Mouse (Mus musculus): ENCODE measurements around the gene Grk2. TPM values are rescaled to one million over a fixed set of nuclear protein-coding genes. Genes with fewer than 3 reads are reported as not detected.

The Grk2 gene
- polyA plus RNA-seq, 1 experiment: 120 TPM

DNA sequence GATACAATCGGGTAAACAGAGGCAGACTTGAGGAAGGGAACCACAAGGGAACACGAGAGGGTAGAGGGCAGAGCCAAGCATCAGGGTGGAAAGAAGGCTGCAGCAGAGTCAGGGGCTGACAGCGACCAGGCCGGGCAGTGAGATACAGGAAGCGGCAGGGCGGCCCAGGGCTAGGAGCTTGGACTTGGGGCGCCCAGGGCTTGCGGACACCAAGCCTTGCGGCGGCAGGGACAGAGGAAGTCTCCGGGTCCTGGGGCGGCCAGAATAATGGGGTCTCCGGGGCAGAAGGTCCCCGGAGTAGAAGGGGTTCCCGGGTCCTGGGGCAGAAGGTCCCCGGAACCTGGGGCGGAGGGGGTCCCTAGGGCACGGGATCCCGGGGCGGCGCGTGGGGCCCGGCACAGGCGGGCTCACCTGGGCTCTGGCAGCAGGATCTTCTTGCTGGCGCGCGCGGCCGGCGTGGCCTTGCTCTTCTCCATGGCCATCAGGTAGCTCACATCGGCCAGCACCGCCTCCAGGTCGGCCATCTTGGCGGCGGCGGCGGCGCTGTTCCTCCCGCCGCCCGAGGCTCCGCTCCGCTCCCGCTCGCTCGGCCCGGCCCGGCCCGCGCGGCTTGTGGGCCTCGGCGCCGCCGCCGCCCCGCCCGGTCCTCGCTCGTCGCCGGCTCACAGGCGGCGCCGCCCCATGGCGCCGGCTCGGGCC, 382 bp downstream of the Grk2 start:
- no peak for TF ChIP-seq CTCF (IDR thresholded peaks at IDR 0.05; ENCODE audit: insufficient read depth, low read length)
- TF ChIP-seq POLR2A (IDR thresholded peaks at IDR 0.05; ENCODE audit: borderline replicate concordance, extremely low read depth, low read depth, low read length): no peak
- peaks cover 28% of the 10 kb centered on the region for H3K4me1 ChIP-seq (ENCODE audit: control insufficient read depth, insufficient read depth, low read length)
- WGBS: 5% methylated on average over 68 of the region's 68 CpGs
- H3K4me3 ChIP-seq (replicated peaks; ENCODE audit: extremely low read depth, low read depth, low read length): peak overlapping the region; percentile 94
- DNase-seq: peak; percentile 64

GRCm38 (mm10) chr19:4304871-4305321, 1.1 kb downstream of the Grk2 start:
- Histone ChIP-seq H3K4me1 (ENCODE audit: control insufficient read depth, insufficient read depth, low read length) (peaks cover 35% of the 10 kb centered on the region), H3K4me3 (replicated peaks; ENCODE audit: extremely low read depth, low read depth, low read length) (peak overlapping the region; percentile 94)
- TF ChIP-seq POLR2A (IDR thresholded peaks at IDR 0.05; ENCODE audit: borderline replicate concordance, extremely low read depth, low read depth, low read length): no peak
- no peak for TF ChIP-seq CTCF (IDR thresholded peaks at IDR 0.05; ENCODE audit: insufficient read depth, low read length)
- DNase-seq: no peak
- WGBS: 25% methylated on average over 4 of the region's 4 CpGs

DNA sequence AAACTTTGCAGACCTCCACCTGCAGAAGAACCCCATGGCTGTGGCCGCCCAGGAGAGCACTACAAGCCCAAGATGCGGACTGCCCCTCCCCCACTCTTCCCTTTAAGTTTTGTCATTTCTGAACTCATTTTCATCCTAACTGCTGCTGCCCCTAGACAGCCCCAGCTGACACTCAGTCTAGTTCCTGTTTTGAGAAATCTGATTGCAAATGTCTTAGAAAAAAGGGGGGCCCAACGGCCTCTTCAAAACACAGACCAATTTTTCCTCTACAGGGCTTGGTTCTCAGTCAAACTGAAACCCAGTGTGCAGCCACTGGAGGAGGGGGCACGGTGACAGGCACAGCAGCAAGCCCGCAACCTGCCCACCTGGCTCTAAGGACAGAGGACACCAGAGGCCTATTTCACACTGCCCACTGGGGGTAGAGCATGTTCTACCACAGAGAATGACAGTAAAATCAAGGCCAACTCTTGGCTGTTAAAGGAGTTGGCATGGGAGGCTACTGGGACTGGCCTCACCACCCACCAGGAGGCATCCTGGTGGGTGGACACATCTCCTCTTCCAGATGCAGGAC, 1.7 kb downstream of the Grk2 start:
- no peak for DNase-seq
- H3K4me1 ChIP-seq (ENCODE audit: control insufficient read depth, insufficient read depth, low read length): peaks cover 41% of the 10 kb centered on the region

GRCm38 (mm10) chr19:4303640-4303995, 2.4 kb downstream of the Grk2 start:
- no peak overlapping the region for H3K4me3 ChIP-seq (replicated peaks; ENCODE audit: extremely low read depth, low read depth, low read length)
- peaks cover 44% of the 10 kb centered on the region for H3K4me1 ChIP-seq (ENCODE audit: control insufficient read depth, insufficient read depth, low read length)
- TF ChIP-seq POLR2A (IDR thresholded peaks at IDR 0.05; ENCODE audit: borderline replicate concordance, extremely low read depth, low read depth, low read length): no peak
- no peak for TF ChIP-seq CTCF (IDR thresholded peaks at IDR 0.05; ENCODE audit: insufficient read depth, low read length)
- no peak for DNase-seq
- WGBS: 81% methylated on average over 5 of the region's 5 CpGs

More for the DNA sequence above, 1.7 kb downstream of the Grk2 start:
- H3K4me3 ChIP-seq (replicated peaks; ENCODE audit: extremely low read depth, low read depth, low read length): peak overlapping the region; percentile 94
- WGBS: 54% methylated on average over 5 of the region's 5 CpGs
- no peak for TF ChIP-seq POLR2A (IDR thresholded peaks at IDR 0.05; ENCODE audit: borderline replicate concordance, extremely low read depth, low read depth, low read length)
- no peak for TF ChIP-seq CTCF (IDR thresholded peaks at IDR 0.05; ENCODE audit: insufficient read depth, low read length)

- WGBS: 41% methylated on average over 7 of the region's 7 CpGs
- DNase-seq: no peak
- no peak for TF ChIP-seq POLR2A (IDR thresholded peaks at IDR 0.05; ENCODE audit: borderline replicate concordance, extremely low read depth, low read depth, low read length)
- TF ChIP-seq CTCF (IDR thresholded peaks at IDR 0.05; ENCODE audit: insufficient read depth, low read length): no peak
- Histone ChIP-seq H3K4me3 (replicated peaks; ENCODE audit: extremely low read depth, low read depth, low read length) (no peak overlapping the region), H3K4me1 (ENCODE audit: control insufficient read depth, insufficient read depth, low read length) (peaks cover 44% of the 10 kb centered on the region)
Measured at GRCm38 (mm10) chr19:4302936-4303639, 2.9 kb downstream of the Grk2 start.

DNA sequence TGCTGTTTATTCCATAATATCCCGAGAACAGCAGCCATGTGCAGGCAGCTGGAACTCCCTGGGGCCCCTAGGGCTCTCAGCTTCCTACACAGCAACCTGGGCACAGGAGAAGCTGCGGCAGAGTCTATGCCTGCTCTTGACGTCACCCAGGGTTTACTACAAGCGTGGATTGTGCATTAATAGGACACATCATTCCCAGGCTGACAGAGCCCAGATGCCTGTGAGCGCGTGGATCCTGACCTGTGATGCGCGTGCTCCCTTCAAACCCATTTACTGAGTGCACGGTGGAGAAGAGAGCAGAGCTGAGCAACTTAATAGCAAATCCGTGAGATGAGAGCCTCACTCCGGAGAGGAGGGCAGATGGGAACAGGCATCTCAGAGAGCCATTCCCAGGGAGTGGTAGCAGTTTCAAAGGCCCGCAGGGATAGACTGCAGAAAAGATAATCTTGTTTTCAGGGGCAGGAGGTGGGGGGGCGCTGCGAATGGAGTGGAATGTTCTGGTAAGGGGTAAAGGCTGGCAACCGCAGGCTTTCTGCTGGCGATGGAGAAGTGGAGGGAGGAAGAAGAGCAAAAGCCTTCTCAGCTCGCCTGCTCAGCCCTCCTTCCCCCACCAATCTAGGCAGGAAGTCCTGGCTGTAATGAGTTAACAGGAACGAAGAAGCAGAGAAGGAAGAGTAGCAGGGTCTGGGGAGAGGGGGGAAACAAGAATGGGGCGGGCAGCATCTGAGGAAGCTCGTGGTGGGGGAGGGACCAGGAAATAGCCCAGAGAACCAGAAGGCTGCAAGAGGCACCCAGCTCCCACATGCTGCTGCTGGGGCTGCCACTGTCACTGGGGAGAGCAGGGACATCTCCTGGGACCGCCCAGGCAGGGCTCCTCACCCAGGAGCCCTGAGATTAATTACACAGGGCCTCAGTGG, 4.0 kb downstream of the Grk2 start:
- H3K4me1 ChIP-seq (ENCODE audit: control insufficient read depth, insufficient read depth, low read length): peaks cover 50% of the 10 kb centered on the region
- DNase-seq: no peak
- TF ChIP-seq POLR2A (IDR thresholded peaks at IDR 0.05; ENCODE audit: borderline replicate concordance, extremely low read depth, low read depth, low read length): no peak; the same call in 1 of the 2 replicates
- no peak for TF ChIP-seq CTCF (IDR thresholded peaks at IDR 0.05; ENCODE audit: insufficient read depth, low read length)
- no peak overlapping the region for H3K4me3 ChIP-seq (replicated peaks; ENCODE audit: extremely low read depth, low read depth, low read length)
- 25% methylated on average over 21 of the region's 21 CpGs for WGBS

DNA sequence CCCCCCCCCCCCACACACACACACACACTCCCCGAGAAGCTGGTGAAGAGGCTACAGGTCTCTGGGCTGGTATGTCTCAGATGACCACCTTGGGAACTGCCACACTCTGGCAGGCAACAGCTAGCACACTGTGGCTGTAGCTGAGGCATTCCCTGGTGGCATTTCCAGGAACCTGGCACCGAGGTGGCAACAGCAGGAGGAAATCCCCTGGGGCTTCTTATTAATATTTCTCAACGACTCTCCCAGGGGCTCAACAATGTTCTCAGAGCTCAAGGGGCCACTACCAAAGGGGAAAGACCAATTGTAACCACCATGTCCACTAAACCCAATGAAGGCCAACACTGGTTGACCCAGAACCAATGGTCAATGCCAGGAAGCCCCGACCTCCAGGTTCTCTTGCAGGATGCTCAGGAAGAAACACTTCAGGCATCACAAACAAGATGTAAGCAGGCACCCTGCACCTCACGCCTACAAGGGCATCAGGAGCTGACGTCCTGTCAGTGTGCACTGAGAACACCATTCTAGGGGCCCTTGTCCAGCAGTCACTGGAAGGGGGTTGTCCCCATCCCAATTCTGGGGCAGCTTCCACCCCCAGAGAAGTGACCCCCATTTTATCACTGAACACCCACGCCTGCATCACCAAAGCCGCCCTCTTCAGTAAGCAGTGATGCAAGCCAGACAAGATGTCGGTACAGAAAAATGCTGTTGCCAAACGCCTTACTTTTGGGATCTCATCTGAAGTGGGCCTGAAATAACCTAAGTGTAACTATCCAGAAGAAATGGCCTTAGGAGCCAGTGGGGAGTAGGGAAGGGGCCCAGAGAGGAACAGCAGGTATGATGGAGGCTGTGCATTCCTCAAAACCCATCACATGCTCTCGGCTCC, 4.9 kb downstream of the Grk2 start:
- no peak for DNase-seq
- 41% methylated on average over 11 of the region's 11 CpGs for WGBS

DNA sequence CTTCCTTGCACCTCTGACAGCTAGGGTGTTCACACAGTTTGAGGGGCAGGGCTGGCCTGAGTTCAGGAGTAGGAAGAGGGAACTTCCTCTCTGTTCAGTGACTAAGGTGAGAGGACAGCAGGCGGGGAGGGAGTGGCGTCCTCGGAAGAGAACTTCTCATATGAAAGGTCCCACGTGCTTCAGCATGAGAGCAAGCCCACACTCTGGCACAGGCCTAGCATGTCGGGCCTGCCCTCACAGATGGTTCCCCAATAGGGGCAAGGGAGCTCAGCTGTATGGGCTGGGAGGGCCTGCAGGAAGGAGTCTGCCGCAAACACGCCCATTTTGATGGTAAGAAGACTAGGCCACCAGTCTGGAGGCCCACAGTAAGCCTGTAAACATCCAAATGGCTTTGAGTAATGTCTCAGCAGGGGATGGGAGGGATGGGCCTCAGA, 5.7 kb downstream of the Grk2 start:
- DNase-seq: peak; percentile 49
- H3K4me1 ChIP-seq (ENCODE audit: control insufficient read depth, insufficient read depth, low read length): peaks cover 52% of the 10 kb centered on the region
- TF ChIP-seq POLR2A (IDR thresholded peaks at IDR 0.05; ENCODE audit: borderline replicate concordance, extremely low read depth, low read depth, low read length) (no peak; the same call in 1 of the 2 replicates), CTCF (IDR thresholded peaks at IDR 0.05; ENCODE audit: insufficient read depth, low read length) (no peak)
- 11% methylated on average over 7 of the region's 7 CpGs for WGBS
- H3K4me3 ChIP-seq (replicated peaks; ENCODE audit: extremely low read depth, low read depth, low read length): no peak overlapping the region

More for the DNA sequence above, 4.9 kb downstream of the Grk2 start:
- Histone ChIP-seq H3K4me3 (replicated peaks; ENCODE audit: extremely low read depth, low read depth, low read length) (no peak overlapping the region), H3K4me1 (ENCODE audit: control insufficient read depth, insufficient read depth, low read length) (peaks cover 52% of the 10 kb centered on the region)
- TF ChIP-seq POLR2A (IDR thresholded peaks at IDR 0.05; ENCODE audit: borderline replicate concordance, extremely low read depth, low read depth, low read length): no peak
- TF ChIP-seq CTCF (IDR thresholded peaks at IDR 0.05; ENCODE audit: insufficient read depth, low read length): no peak
